Mouse (Mus musculus) liver, adult 2 months (tissue): Measurements from ENCODE around the gene Zbtb7b.

Experiments
- CTCF ChIP-seq: fragments of 200-500 bp; IDR thresholded peaks from 2 replicates; pipeline ENCODE4 v1.5.1; 2011; ENCODE audit warnings: low read depth, low read length, control low read depth
- POLR2A ChIP-seq: fragments of 200-500 bp; IDR thresholded peaks from 2 replicates; pipeline ENCODE4 v1.6.1; 2011; ENCODE audit warnings: low read length, control low read depth; ENCODE audit not compliant: insufficient read depth; ENCODE audit errors: extremely low read depth

GRCm38 (mm10) chr3:89402693-89403092, 8.1 kb upstream of the Zbtb7b start, which contains the start of gene Lenep:
- TF ChIP-seq POLR2A (no peak), CTCF (no peak)
